Mouse (Mus musculus) forebrain, embryonic 12.5 days (tissue): ENCODE results near the gene Hoxa5. TPM values are rescaled to one million over a fixed set of nuclear protein-coding genes. Genes with fewer than 3 reads are reported as not detected.

Experiments used
- ATAC-seq: fragments of 200-750 bp; cut with Nextera tagmentation; 2 replicates; pipeline ENCODE4 v1.8.0; 2017; ENCODE audit warnings: moderate TSS enrichment; ENCODE audit not compliant: low FRiP score
- H3K27ac ChIP-seq: fragments of 300-500 bp; sonication (generic); 2 replicates; pipeline ENCODE4 v1.5.1; 2016; ENCODE audit warnings: mild to moderate bottlenecking
- H3K27me3 ChIP-seq: fragments of 300-500 bp; sonication (generic); 2 replicates; pipeline ENCODE4 v1.6.1; 2016; ENCODE audit warnings: mild to moderate bottlenecking
- H3K36me3 ChIP-seq: fragments of 300-500 bp; sonication (generic); replicated peaks from 2 replicates; pipeline ENCODE4 v1.6.1; 2016; ENCODE audit warnings: mild to moderate bottlenecking
- H3K4me1 ChIP-seq: fragments of 300-500 bp; sonication (generic); 2 replicates; pipeline ENCODE4 v1.6.1; 2016
- H3K4me2 ChIP-seq: fragments of 300-500 bp; sonication (generic); 2 replicates; pipeline ENCODE4 v1.6.1; 2016; ENCODE audit warnings: mild to moderate bottlenecking, moderate library complexity
- H3K4me3 ChIP-seq: fragments of 300-500 bp; sonication (generic); replicated peaks from 2 replicates; pipeline ENCODE4 v1.5.1; 2016; ENCODE audit warnings: mild to moderate bottlenecking
- H3K9ac ChIP-seq: fragments of 300-500 bp; sonication (generic); 2 replicates; pipeline ENCODE4 v1.6.1; 2016; ENCODE audit warnings: mild to moderate bottlenecking
- H3K9me3 ChIP-seq: fragments of 300-500 bp; sonication (generic); 2 replicates; pipeline ENCODE4 v1.6.1; 2016
- WGBS: fragments of 180-500 bp; shearing (Covaris S2); methylation state at CpG from one replicate; pipeline ENCODE4 v1.1.7; 2016; 5-methylcytosine and 5-hydroxymethylcytosine counted together
- polyA plus RNA-seq: library from polyadenylated mRNA; unstranded; fragments of >200 nt; fragmentation: Nextera tagmentation; extraction: Ambion mirVana; gene quantifications from 2 replicates; pipeline ENCODE4 v1.2.1, GENCODE M21; 2016

Hoxa5 gene
- polyA plus RNA-seq, 1 experiment from 2014 or later = not detected

DNA sequence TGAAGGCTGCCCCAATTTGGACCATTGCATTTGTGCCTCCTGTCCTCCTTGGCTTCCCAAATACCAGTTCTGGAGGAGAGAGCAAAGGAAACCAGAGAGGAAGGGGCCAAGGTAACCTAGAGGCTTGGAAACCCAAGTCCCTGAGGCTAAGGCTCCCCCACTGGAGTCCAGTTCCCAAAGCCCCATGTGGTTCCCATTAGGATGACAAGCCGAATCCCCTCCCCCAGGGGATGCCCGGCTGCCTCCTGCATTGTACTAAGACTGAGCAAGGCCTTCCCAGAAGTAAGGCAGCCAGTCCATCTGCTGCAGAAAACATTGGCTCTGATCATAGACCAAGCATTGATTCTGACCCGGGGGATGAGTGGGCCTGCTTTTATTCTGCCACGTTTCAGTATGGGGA lies 33.1 kb downstream of the Hoxa5 start:
- WGBS = 3% methylated on average over 4 of the region's 4 CpGs
- peaks cover 94% of the 10 kb centered on the region for H3K27me3 ChIP-seq
- H3K36me3 ChIP-seq = no peaks in the 10 kb centered on the region
- no peaks in the 10 kb centered on the region for H3K9me3 ChIP-seq
- H3K4me3 ChIP-seq = no peak overlapping the region
- no peak overlapping the region for H3K9ac ChIP-seq
- H3K4me2 ChIP-seq = no peak overlapping the region
- H3K4me1 ChIP-seq = peaks cover 13% of the 10 kb centered on the region
- no peak overlapping the region for H3K27ac ChIP-seq
- ATAC-seq = no peak

DNA sequence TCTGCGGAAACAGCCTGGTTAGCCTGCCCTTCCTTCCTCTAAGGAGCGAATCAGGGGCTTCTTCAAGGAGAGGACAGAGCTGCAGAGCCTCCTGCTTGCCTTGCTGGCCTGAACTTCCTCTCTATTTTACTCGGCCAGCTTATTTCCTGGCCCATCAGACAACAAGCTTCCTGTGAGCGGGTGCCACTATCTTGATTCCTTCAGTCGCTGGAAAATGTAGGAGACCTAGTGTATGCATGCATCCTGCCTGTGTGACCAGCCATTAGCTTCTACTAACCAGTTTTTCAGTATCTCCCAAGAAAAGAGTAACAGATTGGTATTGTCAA lies 33.5 kb downstream of the Hoxa5 start:
- Histone ChIP-seq H3K36me3 (no peaks in the 10 kb centered on the region), H3K4me2 (no peak overlapping the region), H3K4me1 (peaks cover 11% of the 10 kb centered on the region), H3K9me3 (no peaks in the 10 kb centered on the region), H3K9ac (no peak overlapping the region), H3K27me3 (peaks cover 94% of the 10 kb centered on the region), H3K27ac (no peak overlapping the region), H3K4me3 (no peak overlapping the region)
- WGBS = 4% methylated on average over 5 of the region's 5 CpGs
- no peak for ATAC-seq

DNA sequence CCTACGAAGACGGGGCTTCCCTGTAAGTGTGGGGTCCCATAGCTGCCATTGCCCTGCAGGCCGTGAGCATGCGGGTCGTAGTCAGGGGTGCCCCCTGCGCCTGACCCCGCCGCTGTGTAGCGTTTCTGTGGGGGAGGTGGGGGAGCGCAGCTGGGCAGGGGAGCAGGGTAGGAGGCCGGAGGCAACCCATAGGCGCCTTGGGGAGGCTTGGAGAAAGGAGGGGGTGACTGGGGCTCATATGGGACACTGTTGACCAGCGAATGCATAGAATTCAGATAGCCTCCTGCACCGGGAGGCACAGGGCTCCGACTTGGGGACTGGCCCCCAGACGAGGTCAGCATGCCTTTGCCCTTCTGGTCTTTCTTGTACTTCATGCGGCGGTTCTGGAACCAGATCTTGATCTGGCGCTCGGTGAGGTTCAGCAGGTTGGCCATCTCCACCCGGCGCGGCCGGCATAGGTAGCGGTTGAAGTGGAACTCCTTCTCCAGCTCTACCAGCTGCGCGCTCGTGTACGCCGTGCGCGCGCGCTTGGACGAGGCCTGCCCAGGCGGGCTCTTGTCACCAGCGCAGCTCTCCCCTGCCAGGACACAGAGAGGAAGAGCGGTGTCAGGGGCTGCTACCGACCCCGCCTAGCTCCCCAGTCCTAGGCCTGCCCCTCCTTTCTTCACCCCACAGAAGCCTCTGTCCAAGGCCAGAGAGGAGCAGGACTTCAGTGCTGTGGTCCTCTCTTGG lies 34.1 kb downstream of the Hoxa5 start:
- no peak overlapping the region for H3K4me3 ChIP-seq
- no peaks in the 10 kb centered on the region for H3K9me3 ChIP-seq
- H3K27me3 ChIP-seq = peaks cover 94% of the 10 kb centered on the region
- no peak overlapping the region for H3K27ac ChIP-seq
- no peak overlapping the region for H3K4me2 ChIP-seq
- ATAC-seq = no peak
- H3K9ac ChIP-seq = no peak overlapping the region
- WGBS = under 1% methylated on average over 40 of the region's 40 CpGs
- H3K4me1 ChIP-seq = peaks cover 6% of the 10 kb centered on the region; the same call in 1 of the 2 replicates
- no peaks in the 10 kb centered on the region for H3K36me3 ChIP-seq

DNA sequence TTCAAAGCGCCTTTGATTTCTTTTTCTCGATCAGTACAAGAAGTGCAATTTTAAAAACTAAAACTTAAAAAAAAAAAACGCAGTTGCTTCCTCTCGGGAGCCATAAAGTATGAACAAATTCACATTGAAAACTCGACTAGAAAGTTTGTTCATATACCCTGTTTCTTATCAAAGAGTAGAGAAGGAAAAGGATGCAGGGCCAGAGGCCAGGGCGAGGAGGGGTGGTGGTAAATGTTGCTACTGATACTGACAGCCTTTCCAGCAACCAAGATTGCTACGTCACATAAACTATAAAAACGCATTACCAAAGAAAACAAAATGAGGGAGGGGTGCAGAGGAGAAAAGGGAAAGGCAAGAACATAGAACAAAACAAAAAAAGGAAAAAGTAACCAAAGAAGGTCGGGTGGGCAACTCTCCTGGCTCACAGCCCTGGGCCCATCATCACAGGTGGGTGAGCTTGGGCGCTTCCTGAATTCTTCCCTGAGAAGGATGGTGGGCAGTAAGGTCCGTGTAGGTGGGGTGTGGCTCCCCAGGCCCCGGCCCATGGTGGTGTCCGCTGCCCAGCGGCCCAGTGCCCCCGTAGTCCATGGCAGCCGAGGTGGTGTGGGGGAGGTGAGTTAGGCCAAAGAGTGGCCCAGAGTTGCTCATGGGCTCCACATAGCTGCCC lies 34.8 kb downstream of the Hoxa5 start:
- no peak overlapping the region for H3K9ac ChIP-seq
- no peaks in the 10 kb centered on the region for H3K36me3 ChIP-seq
- H3K27me3 ChIP-seq = peaks cover 94% of the 10 kb centered on the region
- H3K27ac ChIP-seq = no peak overlapping the region
- no peak overlapping the region for H3K4me3 ChIP-seq
- ATAC-seq = no peak
- H3K9me3 ChIP-seq = no peaks in the 10 kb centered on the region
- H3K4me2 ChIP-seq = no peak overlapping the region
- 3% methylated on average over 16 of the region's 16 CpGs for WGBS
- peaks cover 6% of the 10 kb centered on the region; the same call in 1 of the 2 replicates for H3K4me1 ChIP-seq

DNA sequence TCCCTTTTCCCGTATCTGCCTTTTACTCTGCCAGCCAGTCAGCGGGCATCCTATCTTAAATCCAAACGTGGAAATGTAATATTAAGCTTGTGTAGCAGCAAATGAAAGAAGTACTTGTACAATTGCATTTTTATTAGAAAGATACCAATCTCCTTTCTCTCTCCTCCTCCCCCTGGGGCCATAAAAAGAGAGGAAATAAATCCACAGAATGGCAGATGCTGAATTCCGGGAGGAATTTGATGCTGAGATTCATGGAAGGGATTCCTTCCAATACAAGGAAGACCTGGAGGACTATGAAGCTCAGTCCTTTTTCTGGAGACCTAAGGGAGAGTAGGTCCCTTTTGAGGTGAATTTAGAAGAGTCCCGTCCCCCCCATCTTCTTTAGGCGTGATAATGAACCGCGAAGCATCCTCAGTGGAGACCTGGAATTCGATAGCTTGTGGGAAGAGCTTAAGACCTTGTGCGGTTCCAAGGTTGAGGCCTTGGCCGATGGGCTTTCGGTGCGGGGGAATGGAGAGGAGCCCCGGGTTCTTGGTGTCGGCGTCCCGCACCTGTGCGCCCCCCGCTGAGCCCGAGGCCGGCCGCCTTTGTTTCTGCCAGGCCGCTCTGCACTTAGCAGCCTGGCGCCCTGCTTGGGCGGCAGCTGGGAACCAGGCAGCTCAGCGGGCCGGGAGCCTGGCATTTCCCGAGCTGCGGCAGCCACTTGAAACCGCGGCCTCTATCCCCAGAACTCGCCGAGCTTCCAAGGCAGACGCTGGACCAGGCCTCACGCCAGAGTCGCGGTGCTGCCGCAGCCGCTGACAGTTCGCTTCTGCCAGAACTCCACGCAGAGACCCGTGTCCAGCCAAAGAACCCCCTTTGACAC lies 36.0 kb downstream of the Hoxa5 start:
- H3K4me2 ChIP-seq = no peak overlapping the region
- no peaks in the 10 kb centered on the region for H3K36me3 ChIP-seq
- H3K4me3 ChIP-seq = no peak overlapping the region
- H3K27ac ChIP-seq = no peak overlapping the region
- no peaks in the 10 kb centered on the region for H3K9me3 ChIP-seq
- H3K4me1 ChIP-seq = peaks cover 6% of the 10 kb centered on the region; the same call in 1 of the 2 replicates
- H3K9ac ChIP-seq = no peak overlapping the region
- ATAC-seq = no peak
- peaks cover 97% of the 10 kb centered on the region for H3K27me3 ChIP-seq
- under 1% methylated on average over 42 of the region's 42 CpGs for WGBS

DNA sequence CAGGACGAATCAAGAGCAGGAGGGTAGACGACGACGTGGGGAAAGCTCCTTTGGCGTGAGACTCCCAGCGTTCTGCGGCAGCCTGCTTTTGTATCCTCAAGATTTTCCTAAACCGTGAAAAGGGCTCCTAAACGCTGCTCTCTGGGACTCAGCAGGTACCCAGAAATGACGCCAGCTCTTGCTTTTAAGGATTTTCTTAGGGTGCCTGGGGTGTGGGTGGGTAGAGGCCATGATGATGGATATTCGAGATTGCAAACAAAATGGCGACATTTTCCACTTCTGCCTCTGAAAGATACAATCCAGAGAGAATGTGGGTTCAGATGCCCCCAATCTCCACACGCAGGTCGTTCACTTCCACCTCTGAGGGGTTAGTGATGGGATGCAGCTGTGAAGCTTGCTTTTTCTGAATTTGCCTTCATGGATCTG lies 36.6 kb downstream of the Hoxa5 start:
- Histone ChIP-seq H3K4me3 (no peak overlapping the region), H3K27ac (no peak overlapping the region)

DNA sequence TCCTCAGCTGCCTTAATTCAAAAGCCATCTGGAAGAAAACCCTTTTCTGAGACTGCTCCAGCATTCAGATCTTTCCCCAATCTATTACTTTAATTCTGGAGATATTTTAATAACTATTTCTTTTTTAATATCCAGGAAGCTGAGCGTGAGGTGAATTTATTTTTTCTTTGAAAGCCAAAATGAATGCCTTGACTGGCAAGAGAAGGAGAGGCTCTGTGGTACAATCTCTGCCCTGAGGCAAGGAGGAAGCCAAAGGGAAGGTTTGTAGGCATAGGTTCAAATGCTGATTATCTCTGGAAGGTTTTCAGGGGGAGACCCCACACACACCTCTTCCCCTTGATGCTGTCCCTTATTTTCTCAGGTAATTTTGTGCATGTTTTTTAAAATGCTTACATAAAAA lies 37.2 kb downstream of the Hoxa5 start:
- WGBS = 18% methylated on average over 1 of the region's 1 CpGs
- H3K27me3 ChIP-seq = peaks cover 95% of the 10 kb centered on the region

More for the DNA sequence above, 36.6 kb downstream of the Hoxa5 start:
- Histone ChIP-seq H3K4me1 (peaks cover 6% of the 10 kb centered on the region; the same call in 1 of the 2 replicates), H3K27me3 (peaks cover 97% of the 10 kb centered on the region), H3K4me2 (no peak overlapping the region), H3K9me3 (no peaks in the 10 kb centered on the region), H3K36me3 (no peaks in the 10 kb centered on the region), H3K9ac (no peak overlapping the region)
- 1% methylated on average over 14 of the region's 14 CpGs for WGBS
- no peak for ATAC-seq

DNA sequence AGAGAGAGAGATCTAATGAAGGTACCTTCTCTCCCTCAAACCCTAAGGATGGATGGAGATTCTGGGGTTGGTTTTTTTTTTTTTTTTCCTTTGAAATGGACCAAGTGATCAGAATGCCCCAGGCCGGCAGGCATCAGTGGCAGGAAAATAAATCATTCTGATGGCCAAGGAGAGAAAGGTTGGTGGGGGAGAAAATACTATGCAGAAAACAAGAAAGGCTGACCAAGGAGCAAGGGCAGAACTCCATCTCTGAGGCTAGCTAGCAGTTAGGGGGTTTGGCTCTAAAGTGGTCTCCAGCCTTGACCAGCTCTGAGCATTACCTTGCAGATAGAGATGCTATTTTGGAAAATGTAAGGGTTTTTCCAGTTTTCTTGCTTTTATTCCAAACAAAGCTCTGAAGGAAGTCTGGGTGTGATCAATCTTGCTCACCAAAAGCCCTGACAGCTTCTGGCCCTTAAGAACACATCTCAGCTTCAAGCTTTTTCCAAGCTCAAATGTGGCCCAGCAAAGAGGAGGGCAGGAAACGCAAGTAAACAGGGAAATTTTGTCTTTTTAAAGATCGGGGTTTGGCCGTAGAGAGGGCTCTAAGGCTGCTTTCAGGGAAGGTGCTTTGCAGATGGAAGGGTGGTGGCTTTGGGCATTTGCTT lies 37.8 kb downstream of the Hoxa5 start:
- H3K9ac ChIP-seq = no peak overlapping the region
- no peak for ATAC-seq
- H3K27ac ChIP-seq = no peak overlapping the region
- H3K27me3 ChIP-seq = peaks cover 95% of the 10 kb centered on the region
- H3K4me2 ChIP-seq = no peak overlapping the region
- no peaks in the 10 kb centered on the region for H3K9me3 ChIP-seq
- WGBS = 1% methylated on average over 4 of the region's 4 CpGs
- H3K4me1 ChIP-seq = no peaks in the 10 kb centered on the region; the same call in 1 of the 2 replicates
- H3K36me3 ChIP-seq = no peaks in the 10 kb centered on the region
- H3K4me3 ChIP-seq = no peak overlapping the region

More for the DNA sequence above, 37.2 kb downstream of the Hoxa5 start:
- ATAC-seq = no peak
- no peak overlapping the region for H3K4me3 ChIP-seq
- H3K9me3 ChIP-seq = no peaks in the 10 kb centered on the region
- peaks cover under 1% of the 10 kb centered on the region; the same call in 1 of the 2 replicates for H3K4me1 ChIP-seq
- H3K4me2 ChIP-seq = no peak overlapping the region
- no peak overlapping the region for H3K9ac ChIP-seq
- no peak overlapping the region for H3K27ac ChIP-seq
- H3K36me3 ChIP-seq = no peaks in the 10 kb centered on the region

DNA sequence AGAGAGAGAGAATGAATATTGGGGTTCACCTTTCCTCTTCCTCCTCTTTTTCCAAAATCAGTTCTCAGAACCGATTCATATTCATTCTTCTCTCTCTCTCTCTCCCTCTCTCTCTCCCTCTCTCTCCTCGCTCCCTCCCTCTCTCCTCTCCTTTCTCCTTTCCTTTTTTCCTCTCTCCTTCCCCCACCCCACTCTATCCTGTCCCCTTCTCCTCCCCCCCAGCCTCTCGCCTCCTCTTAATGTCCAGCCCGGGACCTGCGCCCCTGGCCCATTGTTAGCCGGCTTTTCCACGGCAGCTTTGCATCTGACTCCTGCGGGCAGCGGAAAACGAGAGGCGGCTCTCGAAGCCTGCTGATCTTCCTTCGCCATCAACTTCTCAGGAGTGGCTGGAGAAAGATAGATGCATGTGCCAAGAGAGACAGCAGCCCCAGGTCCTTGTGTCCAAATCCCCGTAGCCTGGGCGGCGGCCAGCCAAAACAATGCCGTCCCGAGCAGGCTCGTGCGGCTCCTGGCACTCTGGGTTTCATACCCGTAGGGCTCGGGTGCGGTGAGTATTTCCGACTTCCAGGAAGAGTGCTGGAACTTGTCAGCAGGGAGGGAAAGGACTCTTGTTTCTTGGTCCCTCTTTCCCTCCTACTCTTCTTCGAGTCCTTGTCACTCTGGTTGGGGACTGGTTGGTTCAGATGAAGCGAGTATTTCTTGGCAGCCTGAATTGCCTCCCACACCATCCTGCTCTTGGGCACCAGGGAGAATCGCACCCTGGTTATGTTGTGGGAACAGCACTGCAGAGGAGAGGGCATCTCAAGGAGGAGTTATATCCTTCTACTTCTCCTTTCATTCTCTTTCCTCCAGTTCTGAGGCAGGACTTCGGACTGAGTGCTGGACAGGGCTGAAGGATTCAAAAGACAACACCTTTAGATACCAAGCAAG lies 38.7 kb downstream of the Hoxa5 start:
- Histone ChIP-seq H3K9ac (no peak overlapping the region), H3K4me2 (no peak overlapping the region), H3K4me3 (no peak overlapping the region), H3K4me1 (no peaks in the 10 kb centered on the region; the same call in 1 of the 2 replicates), H3K9me3 (no peaks in the 10 kb centered on the region), H3K27me3 (peaks cover 94% of the 10 kb centered on the region), H3K27ac (no peak overlapping the region), H3K36me3 (no peaks in the 10 kb centered on the region)
- under 1% methylated on average over 28 of the region's 28 CpGs for WGBS
- ATAC-seq = no peak

DNA sequence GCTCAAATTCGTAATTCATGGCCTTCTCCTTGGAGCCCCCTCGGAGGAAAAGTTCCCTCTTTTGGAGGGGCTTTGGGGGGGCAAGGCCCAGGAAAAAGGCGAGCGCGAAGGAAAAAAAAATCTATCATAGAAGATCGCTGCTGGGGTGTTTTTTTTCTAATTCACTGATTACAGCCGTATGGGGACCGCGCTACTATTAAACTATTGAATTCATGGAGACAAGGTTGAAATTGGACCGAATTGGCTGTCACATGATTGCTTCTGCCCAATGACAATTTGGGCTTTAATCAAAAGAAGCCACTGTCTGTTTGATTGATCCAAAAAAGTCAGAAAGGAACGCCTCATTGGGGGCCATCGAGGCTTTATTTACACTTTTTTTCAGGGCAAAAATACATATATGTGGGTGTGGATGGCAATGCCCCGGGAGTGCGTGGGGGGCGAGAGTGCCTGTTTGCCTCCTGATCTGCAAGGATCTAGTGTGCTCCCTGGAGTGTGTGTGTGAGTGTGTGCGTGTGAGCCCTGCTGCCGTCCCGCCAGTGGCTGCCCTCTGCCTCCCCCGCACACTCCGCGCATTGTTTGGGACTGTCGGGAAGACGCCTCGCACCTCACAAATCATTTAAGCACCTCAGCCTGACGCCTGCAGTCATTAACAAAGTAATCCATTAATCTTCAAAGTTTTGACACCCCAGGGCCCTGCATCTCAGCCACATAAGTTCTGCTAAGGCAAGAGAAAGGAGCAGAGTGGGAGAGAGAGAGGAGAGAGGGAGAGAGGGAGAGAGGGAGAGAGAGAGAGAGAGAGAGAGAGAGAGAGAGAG lies 39.6 kb downstream of the Hoxa5 start, which contains the start of gene Hoxa2:
TSS of gene Hoxa2 (minus strand) at position 206 of the 815 bp plus-strand sequence.
- no peak within 1 kb of the TSS for H3K4me3 ChIP-seq
- peaks cover 94% of the 10 kb centered on the region for H3K27me3 ChIP-seq
- H3K4me1 ChIP-seq = no peaks in the 10 kb centered on the region; the same call in 1 of the 2 replicates
- under 1% methylated on average over 25 of the region's 25 CpGs for WGBS
- H3K27ac ChIP-seq = no peak within 1 kb of the TSS
- H3K36me3 ChIP-seq = no peaks in the 10 kb centered on the region
- H3K4me2 ChIP-seq = no peak within 1 kb of the TSS
- H3K9me3 ChIP-seq = no peaks in the 10 kb centered on the region
- H3K9ac ChIP-seq = no peak within 1 kb of the TSS
- ATAC-seq = no peak
